Mouse (Mus musculus) right cerebral cortex, postnatal 36 days (tissue): ENCODE measurements at regions not wholly inside any gene's neighbourhood (a gene's known extent, or its start where the extent isn't known, plus 50 kb on each side); places are given as distances from the start of the nearest gene placed in this dataset.
A peak's percentile ranks its signal among the peaks of the same experiment; 100 is the strongest.

Source experiments
- DNase-seq, 2 experiments: peaks; one replicate each; pipeline ENCODE4 v3.0.0; 2022; ENCODE audit warnings: low spot score in 2 of 2, mixed read lengths in 1 of 2

- DNase-seq: no peak
These were observed 55.9 kb upstream of the Dok5 start for GRCm38 (mm10) chr2:170675731-170676130.

- no peak for DNase-seq
These were observed 57.9 kb upstream of the Dok5 start for GRCm38 (mm10) chr2:170673683-170674082.

GRCm38 (mm10) chr2:170672789-170673188 lies 58.8 kb upstream of the Dok5 start:
- DNase-seq: no peak

GRCm38 (mm10) chr2:170668960-170669359 lies 62.6 kb upstream of the Dok5 start:
- DNase-seq: no peak

- no peak for DNase-seq
These were observed 63.1 kb upstream of the Dok5 start for GRCm38 (mm10) chr2:170668497-170668896.

GRCm38 (mm10) chr2:170662069-170662980 lies 60.5 kb upstream of the 4930470P17Rik start:
- DNase-seq: peak; percentile 54

GRCm38 (mm10) chr2:170659291-170659690 lies 57.5 kb upstream of the 4930470P17Rik start:
- no peak for DNase-seq

- no peak for DNase-seq
These were observed 56.7 kb upstream of the 4930470P17Rik start for GRCm38 (mm10) chr2:170658520-170658919.

- DNase-seq: no peak
These were observed 56.0 kb upstream of the 4930470P17Rik start for GRCm38 (mm10) chr2:170657821-170658221.

GRCm38 (mm10) chr2:170652128-170652527 lies 50.3 kb upstream of the 4930470P17Rik start:
- DNase-seq: no peak
